Mouse (Mus musculus) 3134 (cell line): Measurements from ENCODE around the gene Pde4a.
A peak's percentile ranks its signal among the peaks of the same experiment; 100 is the strongest.
"Not testable (repeated sequence)": the region's sequence is repeated elsewhere in the genome, so short reads cannot be mapped to it uniquely, and the experiment has no call there.

Source experiments
- DNase-seq: peaks from one replicate; pipeline ENCODE4 v3.0.0-alpha.2; 2011; ENCODE audit warnings: low spot score; ENCODE audit not compliant: insufficient read length; ENCODE audit errors: extremely low read depth

Gene Pde4a

GRCm38 (mm10) chr9:21181421-21182220 is 16.1 kb downstream of the Pde4a start:
- no peak for DNase-seq

- peak; percentile 34 for DNase-seq
These were observed 17.9 kb downstream of the Pde4a start for GRCm38 (mm10) chr9:21183421-21183820.

- DNase-seq = peak; percentile 72
These were observed 18.4 kb downstream of the Pde4a start for GRCm38 (mm10) chr9:21183905-21184413.

GRCm38 (mm10) chr9:21184733-21185132 is 19.2 kb downstream of the Pde4a start:
- no peak for DNase-seq

GRCm38 (mm10) chr9:21185436-21185835 is 19.9 kb downstream of the Pde4a start:
- no peak for DNase-seq

- DNase-seq = no peak
These were observed 24.4 kb downstream of the Pde4a start for GRCm38 (mm10) chr9:21189905-21190304.

GRCm38 (mm10) chr9:21190670-21191069 is 25.2 kb downstream of the Pde4a start:
- no peak for DNase-seq

- no peak for DNase-seq
These were observed 28.3 kb downstream of the Pde4a start for GRCm38 (mm10) chr9:21193786-21194185.

GRCm38 (mm10) chr9:21194787-21195493 is 29.4 kb downstream of the Pde4a start:
- no peak for DNase-seq

GRCm38 (mm10) chr9:21195736-21196505 is 30.4 kb downstream of the Pde4a start:
- not testable (repeated sequence) for DNase-seq

- DNase-seq = no peak
These were observed 31.3 kb downstream of the Pde4a start for GRCm38 (mm10) chr9:21196521-21197433.

GRCm38 (mm10) chr9:21197981-21198380 is 32.5 kb downstream of the Pde4a start:
- DNase-seq = no peak

- DNase-seq = no peak
These were observed 33.4 kb downstream of the Pde4a start for GRCm38 (mm10) chr9:21198960-21199359.

GRCm38 (mm10) chr9:21204156-21204527 is 38.6 kb downstream of the Pde4a start:
- no peak for DNase-seq

GRCm38 (mm10) chr9:21204528-21205272 is 39.2 kb downstream of the Pde4a start:
- no peak for DNase-seq

GRCm38 (mm10) chr9:21206848-21207247 is 41.3 kb downstream of the Pde4a start:
- DNase-seq = no peak

GRCm38 (mm10) chr9:21208626-21209025 is 43.1 kb downstream of the Pde4a start:
- DNase-seq = no peak

- DNase-seq = no peak
These were observed 45.3 kb downstream of the Pde4a start for GRCm38 (mm10) chr9:21210821-21211220.

GRCm38 (mm10) chr9:21211624-21212023 is 46.1 kb downstream of the Pde4a start:
- no peak for DNase-seq
